Mouse (Mus musculus): ENCODE data around the gene Tbk1.

DNA sequence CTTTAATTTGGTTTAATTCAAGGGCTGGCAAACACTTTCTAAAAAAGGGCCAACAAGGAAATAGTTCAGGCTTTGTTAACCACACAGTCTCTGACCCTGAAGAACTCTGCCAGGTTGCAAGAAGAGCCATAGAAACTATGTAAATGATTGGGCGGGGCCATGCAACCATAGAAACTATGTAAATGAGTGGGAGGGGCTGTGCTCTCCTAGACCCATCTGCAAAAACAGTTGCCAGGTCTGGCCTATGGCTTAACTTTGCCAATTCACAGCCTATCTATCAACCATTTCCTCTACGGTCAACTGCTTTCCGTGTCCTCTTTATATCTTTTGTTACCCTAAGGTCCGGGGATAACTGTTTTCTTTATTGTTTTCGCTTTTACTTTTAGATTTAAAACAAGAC lies 85.4 kb downstream of the Tbk1 start:
- TF ChIP-seq HCFC1 (IDR thresholded peaks at IDR 0.05; ENCODE audit: borderline replicate concordance, insufficient read depth, low read length) (no peak), CHD2 (IDR thresholded peaks at IDR 0.05; ENCODE audit: low read depth, low read length) (no peak), ZNF384 (IDR thresholded peaks at IDR 0.05; ENCODE audit: low read depth, low read length) (no peak)

Data from ES-E14 (cell line).